Mouse (Mus musculus) forebrain, postnatal 0 days (tissue): Measurements from ENCODE around the gene Pik3r2. TPM values are rescaled to one million over a fixed set of nuclear protein-coding genes. Genes with fewer than 3 reads are reported as not detected.

ENCODE experiments used
- ATAC-seq: fragments of 200-750 bp; cut with Nextera tagmentation; 2 replicates; pipeline ENCODE4 v1.8.0; 2017; ENCODE audit warnings: mild to moderate bottlenecking, moderate library complexity
- DNase-seq: peaks from one replicate; pipeline ENCODE4 v3.0.0-alpha.2; 2015
- H3K27ac ChIP-seq: fragments of 300-500 bp; sonication (generic); 2 replicates; pipeline ENCODE4 v1.5.1; 2014; ENCODE audit warnings: low read depth, mild to moderate bottlenecking, antibody characterized with exemption, low read length, moderate library complexity, mixed read lengths
- H3K27me3 ChIP-seq: fragments of 300-500 bp; sonication (generic); 2 replicates; pipeline ENCODE4 v1.6.1; 2014; ENCODE audit warnings: mild to moderate bottlenecking, low read length, mixed read lengths; ENCODE audit not compliant: insufficient read depth
- H3K36me3 ChIP-seq: fragments of 300-500 bp; sonication (generic); 2 replicates; pipeline ENCODE4 v1.6.1; 2014; ENCODE audit warnings: mild to moderate bottlenecking, moderate library complexity; ENCODE audit not compliant: insufficient read depth
- H3K4me1 ChIP-seq: fragments of 300-500 bp; sonication (generic); 2 replicates; pipeline ENCODE4 v1.6.1; 2014; ENCODE audit warnings: antibody characterized with exemption; ENCODE audit not compliant: insufficient read depth
- H3K4me2 ChIP-seq: fragments of 300-500 bp; sonication (generic); 2 replicates; pipeline ENCODE4 v1.6.1; 2014; ENCODE audit warnings: low read depth, mild to moderate bottlenecking, moderate library complexity
- H3K4me3 ChIP-seq: fragments of 300-500 bp; sonication (generic); 2 replicates; pipeline ENCODE4 v1.5.1; 2014; ENCODE audit warnings: low read depth, low read length, mixed read lengths
- H3K9ac ChIP-seq: fragments of 300-500 bp; sonication (generic); 2 replicates; pipeline ENCODE4 v1.6.1; 2014; ENCODE audit warnings: mild to moderate bottlenecking
- H3K9me3 ChIP-seq: fragments of 300-500 bp; sonication (generic); 2 replicates; pipeline ENCODE4 v1.6.1; 2016; ENCODE audit warnings: low read length
- CTCF ChIP-seq: sonication (generic); IDR thresholded peaks from 2 replicates; pipeline ENCODE4 v1.5.1; 2016; ENCODE audit warnings: antibody characterized with exemption, control low read depth, low read depth
- WGBS: fragments of 180-500 bp; shearing (Covaris S2); extraction: QIAGEN DNeasy Blood & Tissue Kit; methylation state at CpG from one replicate; pipeline ENCODE4 v1.1.7; 2014; 5-methylcytosine and 5-hydroxymethylcytosine counted together
- polyA plus RNA-seq: library from polyadenylated mRNA; unstranded; fragments of >200 nt; fragmentation: Nextera tagmentation; extraction: Ambion mirVana; gene quantifications from 2 replicates; pipeline ENCODE4 v1.2.1, GENCODE M21; 2015
- total RNA-seq: library from RNA; depleted of rRNA; stranded (reverse); fragments of >200 nt; gene quantifications from 2 replicates; pipeline ENCODE4 v1.2.3, GENCODE M21; 2014

The Pik3r2 gene
- total and polyA plus RNA-seq, 2 experiments from 2014 or later, result 147 to 170 TPM

- H3K4me3 ChIP-seq, result peak overlapping the region; percentile 1; the same call in 1 of the 2 replicates
- TF ChIP-seq CTCF, result no peak
- no peaks in the 10 kb centered on the region; the same call in 1 of the 2 replicates for H3K4me1 ChIP-seq
- DNase-seq (no peak), ATAC-seq (no peak)
- peak overlapping the region; percentile 56 for H3K4me2 ChIP-seq
- H3K36me3 ChIP-seq, result no peaks in the 10 kb centered on the region
- peaks cover 31% of the 10 kb centered on the region for H3K27me3 ChIP-seq
- 3% methylated on average over 38 of the region's 38 CpGs for WGBS
- no peak overlapping the region for H3K9ac ChIP-seq
- no peak overlapping the region for H3K27ac ChIP-seq
- H3K9me3 ChIP-seq, result no peaks in the 10 kb centered on the region
Measured at GRCm38 (mm10) chr8:70742981-70743655, 33.4 kb downstream of the Pik3r2 start.

- no peak for TF ChIP-seq CTCF
- ATAC-seq (no peak), DNase-seq (no peak)
- Histone ChIP-seq H3K4me1 (no peaks in the 10 kb centered on the region; the same call in 1 of the 2 replicates), H3K4me3 (no peak overlapping the region), H3K27ac (no peak overlapping the region), H3K9me3 (no peaks in the 10 kb centered on the region), H3K4me2 (no peak overlapping the region), H3K9ac (no peak overlapping the region), H3K27me3 (peaks cover 31% of the 10 kb centered on the region), H3K36me3 (no peaks in the 10 kb centered on the region)
- WGBS, result 75% methylated on average over 11 of the region's 11 CpGs
Measured at GRCm38 (mm10) chr8:70742176-70742575, 34.3 kb downstream of the Pik3r2 start.

GRCm38 (mm10) chr8:70741661-70742060, 34.9 kb downstream of the Pik3r2 start:
- Histone ChIP-seq H3K36me3 (no peaks in the 10 kb centered on the region), H3K27me3 (peaks cover 31% of the 10 kb centered on the region), H3K9ac (no peak overlapping the region), H3K27ac (no peak overlapping the region), H3K9me3 (no peaks in the 10 kb centered on the region), H3K4me2 (no peak overlapping the region), H3K4me3 (no peak overlapping the region), H3K4me1 (no peaks in the 10 kb centered on the region; the same call in 1 of the 2 replicates)
- 56% methylated on average over 5 of the region's 5 CpGs for WGBS
- DNase-seq, result no peak
- TF ChIP-seq CTCF, result no peak
- no peak for ATAC-seq

- H3K27ac ChIP-seq, result no peak overlapping the region
- TF ChIP-seq CTCF, result no peak
- no peaks in the 10 kb centered on the region for H3K4me1 ChIP-seq
- 78% methylated on average over 3 of the region's 3 CpGs for WGBS
- H3K9ac ChIP-seq, result no peak overlapping the region
- H3K9me3 ChIP-seq, result no peaks in the 10 kb centered on the region
- ATAC-seq (no peak), DNase-seq (no peak)
- no peak overlapping the region for H3K4me2 ChIP-seq
- H3K4me3 ChIP-seq, result no peak overlapping the region
- H3K36me3 ChIP-seq, result no peaks in the 10 kb centered on the region
- H3K27me3 ChIP-seq, result peaks cover 12% of the 10 kb centered on the region
Measured at GRCm38 (mm10) chr8:70738211-70738610, 38.3 kb downstream of the Pik3r2 start.

- H3K4me2 ChIP-seq, result no peak overlapping the region
- no peaks in the 10 kb centered on the region for H3K9me3 ChIP-seq
- ATAC-seq (no peak), DNase-seq (no peak)
- H3K4me3 ChIP-seq, result no peak overlapping the region
- no peak for TF ChIP-seq CTCF
- no peaks in the 10 kb centered on the region for H3K36me3 ChIP-seq
- no peak overlapping the region for H3K27ac ChIP-seq
- peaks cover 7% of the 10 kb centered on the region for H3K27me3 ChIP-seq
- no peak overlapping the region for H3K9ac ChIP-seq
- 76% methylated on average over 5 of the region's 5 CpGs for WGBS
- no peaks in the 10 kb centered on the region for H3K4me1 ChIP-seq
Measured at GRCm38 (mm10) chr8:70737705-70738104, 38.8 kb downstream of the Pik3r2 start.

GRCm38 (mm10) chr8:70730956-70731355, 45.6 kb downstream of the Pik3r2 start:
- ATAC-seq, result no peak
- H3K36me3 ChIP-seq, result no peaks in the 10 kb centered on the region
- no peaks in the 10 kb centered on the region for H3K9me3 ChIP-seq
- H3K4me1 ChIP-seq, result no peaks in the 10 kb centered on the region
- H3K27ac ChIP-seq, result no peak overlapping the region
- no peak for TF ChIP-seq CTCF
- no peak overlapping the region for H3K9ac ChIP-seq
- WGBS, result 90% methylated on average over 4 of the region's 4 CpGs
- H3K27me3 ChIP-seq, result peaks cover 22% of the 10 kb centered on the region
- no peak for DNase-seq
- no peak overlapping the region for H3K4me2 ChIP-seq
- no peak overlapping the region for H3K4me3 ChIP-seq

- no peaks in the 10 kb centered on the region for H3K36me3 ChIP-seq
- ATAC-seq (no peak), DNase-seq (no peak)
- H3K27ac ChIP-seq, result no peak overlapping the region
- no peak overlapping the region for H3K9ac ChIP-seq
- H3K4me2 ChIP-seq, result peak overlapping the region; percentile 32
- no peak overlapping the region for H3K4me3 ChIP-seq
- H3K4me1 ChIP-seq, result no peaks in the 10 kb centered on the region
- peaks cover 22% of the 10 kb centered on the region for H3K27me3 ChIP-seq
- peak; percentile 37 for TF ChIP-seq CTCF
- 6% methylated on average over 34 of the region's 34 CpGs for WGBS
- H3K9me3 ChIP-seq, result no peaks in the 10 kb centered on the region
Measured at GRCm38 (mm10) chr8:70729808-70730475, 46.6 kb downstream of the Pik3r2 start.
